8 mouse cellular contexts compared by ENCODE assay signal in genomic region chr5:21434148-21434929, GRCm38 (mm10). TPM values are rescaled to one million over a fixed set of nuclear protein-coding genes. Genes with fewer than 3 reads are reported as not detected.
A peak's percentile ranks its signal among the peaks of the same experiment; 100 is the strongest.
DNase-seq lines count a peak whose midpoint lies in the region; ATAC-seq and TF ChIP-seq lines count a peak whose summit lies in the region.

No protein-coding gene starts in this region.

- no peaks in the 10 kb centered on the region for H3K27me3 ChIP-seq in Patski

- POLR2A ChIA-PET in Patski (lab: Charles Lee) = no interaction called here

- peak; percentile 82 for TF ChIP-seq CTCF in Patski (IDR thresholded peaks at IDR 0.05)

- CTCF ChIA-PET in Patski (lab: Charles Lee) = interaction anchor here (0.8 to 5.1 kb wide), 9 partner anchors 41 to 207 kb away, joined by 3 to 46 read pairs (median 3); no protein-coding TSS in a partner anchor

- DNase-seq in layer of hippocampus, adult 11-12 months (ENCODE audit: low spot score) = peak; percentile 30
- DNase-seq in layer of hippocampus, postnatal 10 days (ENCODE audit: low spot score in 2 of 2) = no peak
- DNase-seq in Patski (ENCODE audit: low read depth, low spot score) = no peak
- peak; percentile 77 to 83 for DNase-seq in cerebellum, postnatal 14 days
- DNase-seq in left cerebral cortex, postnatal 4 days = peak; percentile 14
- DNase-seq in urinary bladder, postnatal 10 days (ENCODE audit: low spot score) = no peak
- no peak for DNase-seq in testis, postnatal 10 days (ENCODE audit: low spot score)

- no peak for ATAC-seq in Patski
- ATAC-seq in granulocyte monocyte progenitor cell, adult 5-6 weeks (replicated peaks; ENCODE audit: poor library complexity, severe bottlenecking) = no peak

- intact Hi-C loops in left cerebral cortex, postnatal 4 days (cut with DNase I) = loop anchor here (2.0 kb wide), 1 partner anchor 206 kb away; no protein-coding TSS in a partner anchor

- in situ Hi-C loops in Patski (cut with MboI; ENCODE audit: low pct_unique_long_range_greater_than_20kb) = no loop called here

RNA-seq across cellular contexts. Expression of gene Fam185a, which starts 9.6 kb away (rescaled TPM):
- total RNA-seq in layer of hippocampus, postnatal 10 days (2021) = 10 to 100 TPM; 12.7 to 12.9 TPM
- polyA plus RNA-seq in Patski (2021) = 10.2 TPM
- 10 to 100 TPM; 11.4 to 13.9 TPM for total RNA-seq in left cerebral cortex, postnatal 4 days (2021)
- 6.7 and 10.9 TPM in 2 replicates for total RNA-seq in granulocyte monocyte progenitor cell, adult 5-6 weeks (2014; fragmentation: Nextera tagmentation)
- total RNA-seq in granulocyte monocyte progenitor cell, adult 5-6 weeks (2017) = 7.4 and 13.1 TPM in 2 replicates

RNA-seq across cellular contexts. Expression of gene Ccdc146, which starts 9.9 kb away (rescaled TPM):
- total RNA-seq in layer of hippocampus, postnatal 10 days (2021) = under 1 TPM; 0.71 to 0.82 TPM
- 0.37 TPM for polyA plus RNA-seq in Patski (2021)
- under 1 TPM; 0.50 to 0.95 TPM for total RNA-seq in left cerebral cortex, postnatal 4 days (2021)
- total RNA-seq in granulocyte monocyte progenitor cell, adult 5-6 weeks (2014; fragmentation: Nextera tagmentation) = not detected in 2 replicates
- total RNA-seq in granulocyte monocyte progenitor cell, adult 5-6 weeks (2017) = 0.43 and 5.2 TPM in 2 replicates

Comparison
In these comparisons a context has a peak if more than half of its experiments do, and no peak if none do; other contexts are left out.
1. DNase-seq: peak in layer of hippocampus, adult 11-12 months (single experiment), cerebellum, postnatal 14 days (2 of 2) and left cerebral cortex, postnatal 4 days (single experiment); none in layer of hippocampus, postnatal 10 days (0 of 2), Patski (single experiment), urinary bladder, postnatal 10 days (single experiment) and testis, postnatal 10 days (single experiment).